Mouse (Mus musculus): ENCODE data around the gene St14. TPM values are rescaled to one million over a fixed set of nuclear protein-coding genes. Genes with fewer than 3 reads are reported as not detected.
A peak's percentile ranks its signal among the peaks of the same experiment; 100 is the strongest.

The St14 gene
- total and polyA plus RNA-seq, 2 experiments from 2014 or later = 0.44 to 0.81 TPM

- no peaks in the 10 kb centered on the region for H3K9me3 ChIP-seq (ENCODE audit: low read length)
- DNase-seq = no peak
- 95% methylated on average over 11 of the region's 11 CpGs for WGBS
- no peak for ATAC-seq
- no peak overlapping the region for H3K27ac ChIP-seq (ENCODE audit: low read depth, low read length)
- no peaks in the 10 kb centered on the region for H3K27me3 ChIP-seq (ENCODE audit: insufficient read depth, low read length)
- H3K4me2 ChIP-seq (ENCODE audit: low read depth) = no peak overlapping the region
- no peak overlapping the region for H3K9ac ChIP-seq
- H3K4me1 ChIP-seq (ENCODE audit: insufficient read depth) = no peaks in the 10 kb centered on the region
- no peaks in the 10 kb centered on the region for H3K36me3 ChIP-seq (ENCODE audit: insufficient read depth)
- no peak overlapping the region for H3K4me3 ChIP-seq (ENCODE audit: low read depth, low read length)
- TF ChIP-seq CTCF (IDR thresholded peaks at IDR 0.05; ENCODE audit: low read depth) = no peak
Observed at GRCm38 (mm10) chr9:31117088-31117487, 14.6 kb downstream of the St14 start.

GRCm38 (mm10) chr9:31115586-31115985 is 16.1 kb downstream of the St14 start:
- Histone ChIP-seq H3K27ac (ENCODE audit: low read depth, low read length) (no peak overlapping the region), H3K9me3 (ENCODE audit: low read length) (no peaks in the 10 kb centered on the region), H3K4me1 (ENCODE audit: insufficient read depth) (no peaks in the 10 kb centered on the region), H3K4me3 (ENCODE audit: low read depth, low read length) (no peak overlapping the region), H3K4me2 (ENCODE audit: low read depth) (no peak overlapping the region), H3K9ac (no peak overlapping the region), H3K27me3 (ENCODE audit: insufficient read depth, low read length) (no peaks in the 10 kb centered on the region), H3K36me3 (ENCODE audit: insufficient read depth) (no peaks in the 10 kb centered on the region)
- no peak; the same call in 1 of the 2 replicates for ATAC-seq
- DNase-seq = no peak
- no peak for TF ChIP-seq CTCF (IDR thresholded peaks at IDR 0.05; ENCODE audit: low read depth)

GRCm38 (mm10) chr9:31108464-31108863 is 23.2 kb downstream of the St14 start:
- H3K4me3 ChIP-seq (ENCODE audit: low read depth, low read length) = no peak overlapping the region
- TF ChIP-seq CTCF (IDR thresholded peaks at IDR 0.05; ENCODE audit: low read depth) = no peak
- H3K27ac ChIP-seq (ENCODE audit: low read depth, low read length) = no peak overlapping the region
- no peaks in the 10 kb centered on the region for H3K9me3 ChIP-seq (ENCODE audit: low read length)
- H3K9ac ChIP-seq = no peak overlapping the region
- ATAC-seq = no peak
- WGBS = 88% methylated on average over 8 of the region's 8 CpGs
- no peak overlapping the region for H3K4me2 ChIP-seq (ENCODE audit: low read depth)
- DNase-seq = no peak
- no peaks in the 10 kb centered on the region for H3K36me3 ChIP-seq (ENCODE audit: insufficient read depth)
- no peaks in the 10 kb centered on the region for H3K4me1 ChIP-seq (ENCODE audit: insufficient read depth)
- H3K27me3 ChIP-seq (ENCODE audit: insufficient read depth, low read length) = no peaks in the 10 kb centered on the region

- ATAC-seq = no peak
- Histone ChIP-seq H3K9ac (no peak overlapping the region), H3K27ac (ENCODE audit: low read depth, low read length) (no peak overlapping the region), H3K4me2 (ENCODE audit: low read depth) (no peak overlapping the region), H3K4me3 (ENCODE audit: low read depth, low read length) (no peak overlapping the region), H3K9me3 (ENCODE audit: low read length) (no peaks in the 10 kb centered on the region), H3K4me1 (ENCODE audit: insufficient read depth) (no peaks in the 10 kb centered on the region), H3K36me3 (ENCODE audit: insufficient read depth) (no peaks in the 10 kb centered on the region), H3K27me3 (ENCODE audit: insufficient read depth, low read length) (no peaks in the 10 kb centered on the region)
- TF ChIP-seq CTCF (IDR thresholded peaks at IDR 0.05; ENCODE audit: low read depth) = no peak
- WGBS = 72% methylated on average over 6 of the region's 6 CpGs
- no peak for DNase-seq
Observed at GRCm38 (mm10) chr9:31098118-31098517, 33.5 kb downstream of the St14 start.

GRCm38 (mm10) chr9:31097088-31098082 is 34.3 kb downstream of the St14 start:
- 64% methylated on average over 20 of the region's 20 CpGs for WGBS
- no peak for DNase-seq
- no peak for TF ChIP-seq CTCF (IDR thresholded peaks at IDR 0.05; ENCODE audit: low read depth)
- peak; percentile 77 for ATAC-seq
- H3K4me1 ChIP-seq (ENCODE audit: insufficient read depth) = no peaks in the 10 kb centered on the region
- no peak overlapping the region for H3K9ac ChIP-seq
- no peak overlapping the region for H3K4me3 ChIP-seq (ENCODE audit: low read depth, low read length)
- no peaks in the 10 kb centered on the region for H3K27me3 ChIP-seq (ENCODE audit: insufficient read depth, low read length)
- no peaks in the 10 kb centered on the region for H3K36me3 ChIP-seq (ENCODE audit: insufficient read depth)
- no peak overlapping the region for H3K4me2 ChIP-seq (ENCODE audit: low read depth)
- H3K9me3 ChIP-seq (ENCODE audit: low read length) = no peaks in the 10 kb centered on the region
- no peak overlapping the region for H3K27ac ChIP-seq (ENCODE audit: low read depth, low read length)

- Histone ChIP-seq H3K4me2 (ENCODE audit: low read depth) (no peak overlapping the region), H3K4me1 (ENCODE audit: insufficient read depth) (no peaks in the 10 kb centered on the region), H3K27ac (ENCODE audit: low read depth, low read length) (no peak overlapping the region), H3K4me3 (ENCODE audit: low read depth, low read length) (no peak overlapping the region), H3K9me3 (ENCODE audit: low read length) (no peaks in the 10 kb centered on the region), H3K27me3 (ENCODE audit: insufficient read depth, low read length) (no peaks in the 10 kb centered on the region), H3K9ac (no peak overlapping the region), H3K36me3 (ENCODE audit: insufficient read depth) (no peaks in the 10 kb centered on the region)
- ATAC-seq (no peak), DNase-seq (no peak)
- 94% methylated on average over 10 of the region's 10 CpGs for WGBS
- TF ChIP-seq CTCF (IDR thresholded peaks at IDR 0.05; ENCODE audit: low read depth) = no peak
Observed at GRCm38 (mm10) chr9:31092833-31093195, 38.8 kb downstream of the St14 start.

- no peak overlapping the region for H3K4me3 ChIP-seq (ENCODE audit: low read depth, low read length)
- no peak overlapping the region for H3K4me2 ChIP-seq (ENCODE audit: low read depth)
- H3K27ac ChIP-seq (ENCODE audit: low read depth, low read length) = no peak overlapping the region
- no peak for TF ChIP-seq CTCF (IDR thresholded peaks at IDR 0.05; ENCODE audit: low read depth)
- WGBS = 88% methylated on average over 18 of the region's 18 CpGs
- no peaks in the 10 kb centered on the region for H3K36me3 ChIP-seq (ENCODE audit: insufficient read depth)
- no peaks in the 10 kb centered on the region for H3K27me3 ChIP-seq (ENCODE audit: insufficient read depth, low read length)
- ATAC-seq = no peak
- H3K9ac ChIP-seq = no peak overlapping the region
- DNase-seq = no peak
- H3K9me3 ChIP-seq (ENCODE audit: low read length) = no peaks in the 10 kb centered on the region
- H3K4me1 ChIP-seq (ENCODE audit: insufficient read depth) = no peaks in the 10 kb centered on the region
Observed at GRCm38 (mm10) chr9:31092111-31092832, 39.4 kb downstream of the St14 start.
